Mouse (Mus musculus) bone marrow macrophage, adult 2 months (primary cell): ENCODE results near the gene Hyls1.

Source experiments
- CTCF ChIP-seq: IDR thresholded peaks from 2 replicates; pipeline ENCODE4 v1.5.1; 2012; ENCODE audit warnings: low read depth, mild to moderate bottlenecking, low read length, moderate library complexity
- POLR2A ChIP-seq: IDR thresholded peaks from 2 replicates; pipeline ENCODE4 v1.6.1; 2012; ENCODE audit warnings: mild to moderate bottlenecking, low read depth, low read length, borderline replicate concordance

DNA sequence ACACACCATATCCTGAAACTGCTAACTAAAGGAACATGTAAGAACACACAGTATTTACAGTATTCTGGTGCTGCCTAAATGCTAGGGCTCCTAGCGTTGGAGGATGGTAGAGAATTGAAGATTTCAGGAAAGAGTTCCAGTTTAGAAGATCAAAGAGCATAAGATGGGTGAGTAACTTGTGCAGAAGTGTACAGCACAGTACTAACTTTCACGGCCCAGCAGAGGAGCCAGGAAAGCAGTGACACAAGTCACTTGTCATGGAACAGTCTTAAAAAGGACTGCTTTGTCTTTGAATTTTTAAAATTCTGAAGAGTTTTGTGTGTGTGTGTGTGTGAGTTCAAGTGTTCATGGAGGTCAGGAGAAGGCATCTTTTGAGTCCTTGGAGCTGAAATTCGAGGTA lies 2.2 kb downstream of the Hyls1 start:
- TF ChIP-seq CTCF (no peak), POLR2A (no peak)
